7 mouse cellular contexts compared by ENCODE assay signal in genomic region chr8:124171557-124172528, GRCm38 (mm10). TPM values are rescaled to one million over a fixed set of nuclear protein-coding genes. Genes with fewer than 3 reads are reported as not detected.
A peak's percentile ranks its signal among the peaks of the same experiment; 100 is the strongest.
DNase-seq lines count a peak whose midpoint lies in the region; ATAC-seq and TF ChIP-seq lines count a peak whose summit lies in the region.

No protein-coding gene starts in this region.

- no peak overlapping the region for H3K9ac ChIP-seq in kidney, postnatal 0 days (ENCODE audit: low read depth, low read length)
- H3K9ac ChIP-seq in intestine, postnatal 0 days (ENCODE audit: low read depth, low read length): no peak overlapping the region

- no peaks in the 10 kb centered on the region for H3K9me3 ChIP-seq in kidney, postnatal 0 days (replicated peaks; ENCODE audit: low read length)
- no peaks in the 10 kb centered on the region for H3K9me3 ChIP-seq in intestine, postnatal 0 days (ENCODE audit: control insufficient read depth)

- H3K27me3 ChIP-seq in kidney, postnatal 0 days (ENCODE audit: insufficient read depth, low read length): no peaks in the 10 kb centered on the region
- H3K27me3 ChIP-seq in intestine, postnatal 0 days (replicated peaks; ENCODE audit: control insufficient read depth, insufficient read depth, low read length): no peaks in the 10 kb centered on the region

- H3K4me2 ChIP-seq in kidney, postnatal 0 days (ENCODE audit: low read length): no peak overlapping the region
- H3K4me2 ChIP-seq in intestine, postnatal 0 days (replicated peaks; ENCODE audit: low read depth): no peak overlapping the region

- 47% methylated on average over 17 of the region's 17 CpGs for WGBS in kidney, postnatal 0 days
- WGBS in intestine, postnatal 0 days: 59% methylated on average over 17 of the region's 17 CpGs

- peak; percentile 60 for DNase-seq in kidney, postnatal 0 days (ENCODE audit: low spot score)
- DNase-seq in kidney, adult 9 months: no peak
- peak; percentile 44 for DNase-seq in 3T3-L1 (ENCODE audit: low read depth, low spot score)
- DNase-seq in MN1 (ENCODE audit: low spot score): peak; percentile 72
- no peak for DNase-seq in spleen, adult 18-20 months
- no peak for DNase-seq in urinary bladder, postnatal 25 days (ENCODE audit: low spot score)

- H3K4me1 ChIP-seq in kidney, postnatal 0 days (replicated peaks; ENCODE audit: insufficient read depth, low read length): peaks cover 12% of the 10 kb centered on the region
- H3K4me1 ChIP-seq in intestine, postnatal 0 days (replicated peaks; ENCODE audit: control insufficient read depth, insufficient read depth, low read length): no peaks in the 10 kb centered on the region

- no peak for ATAC-seq in kidney, postnatal 0 days (replicated peaks; ENCODE audit: low FRiP score, low read depth)
- no peak for ATAC-seq in intestine, postnatal 0 days

- no peak overlapping the region for H3K4me3 ChIP-seq in kidney, postnatal 0 days (replicated peaks; ENCODE audit: low read depth, low read length)
- no peak overlapping the region for H3K4me3 ChIP-seq in intestine, postnatal 0 days (ENCODE audit: low read depth, low read length)

- TF ChIP-seq CTCF in kidney, postnatal 0 days (IDR thresholded peaks at IDR 0.05; ENCODE audit: low read depth): no peak
- TF ChIP-seq CTCF in intestine, postnatal 0 days (IDR thresholded peaks at IDR 0.05; ENCODE audit: low read depth): 0 out of 2 replicates have a peak, but pooled peaks have one; percentile 3

- H3K27ac ChIP-seq in kidney, postnatal 0 days: no peak overlapping the region
- H3K27ac ChIP-seq in intestine, postnatal 0 days (ENCODE audit: low read depth, low read length): no peak overlapping the region

- no peaks in the 10 kb centered on the region for H3K36me3 ChIP-seq in kidney, postnatal 0 days (ENCODE audit: insufficient read depth, low read length)
- H3K36me3 ChIP-seq in intestine, postnatal 0 days (ENCODE audit: control insufficient read depth, insufficient read depth): no peaks in the 10 kb centered on the region

RNA-seq across cellular contexts. Expression of gene Galnt2, which starts 59.3 kb away (rescaled TPM):
- polyA plus RNA-seq in kidney, postnatal 0 days (2015; fragmentation: Nextera tagmentation; extraction: Ambion mirVana): 60.3 and 60.6 TPM in 2 replicates
- polyA plus RNA-seq in intestine, postnatal 0 days (2015; fragmentation: Nextera tagmentation; extraction: Ambion mirVana): 44.0 and 48.7 TPM in 2 replicates

Comparison
In these comparisons a context has a peak if more than half of its experiments do, and no peak if none do; other contexts are left out.
1. DNase-seq: peak in kidney, postnatal 0 days (single experiment), 3T3-L1 (single experiment) and MN1 (single experiment); none in kidney, adult 9 months (single experiment), spleen, adult 18-20 months (0 of 2) and urinary bladder, postnatal 25 days (single experiment).